Mouse (Mus musculus) heart, adult 2 months (tissue): ENCODE results near the gene Sdccag8.

Experiments used
- CTCF ChIP-seq: fragments of 200-600 bp; IDR thresholded peaks from 2 replicates; pipeline ENCODE4 v1.8.1; 2022; ENCODE audit warnings: antibody characterized with exemption, mild to moderate bottlenecking, moderate library complexity
- EP300 ChIP-seq: fragments of 200-500 bp; IDR thresholded peaks from 2 replicates; pipeline ENCODE4 v1.6.1; 2011; ENCODE audit warnings: low read depth, low read length, control low read depth; ENCODE audit not compliant: insufficient read depth
- POLR2A ChIP-seq: fragments of 200-500 bp; IDR thresholded peaks from 2 replicates; pipeline ENCODE4 v1.6.1; 2011; ENCODE audit warnings: mild to moderate bottlenecking, low read depth, low read length, control low read depth; ENCODE audit not compliant: insufficient read depth

GRCm38 (mm10) chr1:176816728-176817127, 2.3 kb downstream of the Sdccag8 start:
- no peak for TF ChIP-seq CTCF
- TF ChIP-seq POLR2A = no peak
- no peak for TF ChIP-seq EP300
